Mouse (Mus musculus) layer of hippocampus, adult 8-10 months (tissue): ENCODE measurements around the gene Alg3. TPM values are rescaled to one million over a fixed set of nuclear protein-coding genes. Genes with fewer than 3 reads are reported as not detected.
A peak's percentile ranks its signal among the peaks of the same experiment; 100 is the strongest.

Experiments used
- DNase-seq, 2 experiments: peaks; one replicate each; pipeline ENCODE4 v3.0.0; 2022; ENCODE audit warnings: low spot score in 2 of 2
- microRNA-seq, 2 experiments: library from miRNA; unstranded; fragments of <30 nt; microRNA quantifications; one replicate each; pipeline ENCODE4 v1.2.0; 2022
- total RNA-seq, 4 experiments: library from RNA; stranded (reverse); gene quantifications; 2 replicates each; pipeline ENCODE4 v1.2.4; 2022

Alg3 gene
- total RNA-seq, 4 experiments from 2014 or later, result 10.9 to 15.6 (median 11.9) TPM

- peak in 1 of 2 experiments; percentile 79 for DNase-seq
These were observed 806 bp downstream of the Alg3 start for GRCm38 (mm10) chr16:20610501-20611356.

- DNase-seq, result no peak
These were observed 6.8 kb downstream of the Alg3 start for GRCm38 (mm10) chr16:20604705-20605104.

- no peak for DNase-seq
These were observed 11.0 kb downstream of the Alg3 start for GRCm38 (mm10) chr16:20600511-20600910.

- no peak for DNase-seq
These were observed 14.7 kb downstream of the Alg3 start for GRCm38 (mm10) chr16:20596687-20597441.

- DNase-seq, result no peak
These were observed 15.8 kb downstream of the Alg3 start for GRCm38 (mm10) chr16:20595737-20596136.

GRCm38 (mm10) chr16:20595060-20595673 is 16.4 kb downstream of the Alg3 start:
- DNase-seq, result no peak

- DNase-seq, result no peak
These were observed 20.3 kb downstream of the Alg3 start for GRCm38 (mm10) chr16:20591076-20591705.

GRCm38 (mm10) chr16:20590680-20591038 is 20.9 kb downstream of the Alg3 start:
- DNase-seq, result no peak

- peak in 1 of 2 experiments; percentile 34 for DNase-seq
These were observed 21.4 kb downstream of the Alg3 start for GRCm38 (mm10) chr16:20589939-20590679.

- no peak for DNase-seq
These were observed 22.1 kb downstream of the Alg3 start, which contains the start of gene Vwa5b2 for GRCm38 (mm10) chr16:20589366-20589938. TSS of gene Vwa5b2 (plus strand) at chr16:20589471.

GRCm38 (mm10) chr16:20565075-20565474 is 46.5 kb downstream of the Alg3 start:
- no peak for DNase-seq

- DNase-seq, result no peak
These were observed 54.2 kb downstream of the Alg3 start for GRCm38 (mm10) chr16:20557381-20557780.

Small RNAs within 50 kb of the gene (microRNA-seq; reads per million reads assigned to microRNA genes)
- 332 to 352 reads per million in 2 experiments for gene Mir1224

Other genes starting within 250 kb of the Alg3 start
- 100 to 1,000 TPM; 202 to 301 (median 225) TPM for gene Abcc5, start 185.3 kb downstream of the Alg3 start, total RNA-seq
- 10 to 100 TPM; 48.2 to 57.6 (median 55.7) TPM for gene Eif2b5, start 112.9 kb downstream of the Alg3 start, total RNA-seq
- 10 to 100 TPM; 50.2 to 61.7 (median 53.6) TPM for gene Dvl3, start 94.8 kb downstream of the Alg3 start, total RNA-seq
- 100 to 1,000 TPM; 669 to 728 (median 710) TPM for gene Ap2m1, start 76.3 kb downstream of the Alg3 start, total RNA-seq
- 100 to 1,000 TPM in 2 of 4 experiments, 10 to 100 TPM in 2; 90.6 to 109 (median 98.4) TPM for gene Abcf3, start 63.2 kb downstream of the Alg3 start, total RNA-seq
- 10 to 100 TPM; 35.1 to 40.2 (median 37.2) TPM for gene Vwa5b2, start 22.3 kb downstream of the Alg3 start, total RNA-seq
- 1 to 10 TPM; 2.1 to 3.3 (median 2.8) TPM for gene Eef1akmt4, start 142 bp downstream of the Alg3 start, total RNA-seq
- gene Gm49333, start 125 bp downstream of the Alg3 start, total RNA-seq, result not detected
- gene Camk2n2, start 9.6 kb upstream of the Alg3 start, total RNA-seq, result 10 to 100 TPM; 84.3 to 94.8 (median 91.1) TPM
- 10 to 100 TPM; 31.2 to 43.5 (median 34.1) TPM for gene Ece2, start 18.1 kb upstream of the Alg3 start, total RNA-seq
- gene Psmd2, start 39.9 kb upstream of the Alg3 start, total RNA-seq, result 100 to 1,000 TPM; 222 to 231 (median 228) TPM
- 100 to 1,000 TPM; 273 to 282 (median 281) TPM for gene Eif4g1, start 56.6 kb upstream of the Alg3 start, total RNA-seq
- 100 to 1,000 TPM; 395 to 431 (median 412) TPM for gene Fam131a, start 81.5 kb upstream of the Alg3 start, total RNA-seq
- 10 to 100 TPM; 18.6 to 29.3 (median 22.7) TPM for gene Polr2h, start 105.9 kb upstream of the Alg3 start, total RNA-seq
- gene Clcn2, start 106.0 kb upstream of the Alg3 start, total RNA-seq, result 100 to 1,000 TPM in 1 of 4 experiments, 10 to 100 TPM in 3; 83.1 to 103 (median 87.5) TPM
- 100 to 1,000 TPM in 2 of 4 experiments, 10 to 100 TPM in 2; 77.0 to 106 (median 95.3) TPM for gene Chrd, start 121.4 kb upstream of the Alg3 start, total RNA-seq
- gene Thpo, start 122.8 kb upstream of the Alg3 start, total RNA-seq, result 10 to 100 TPM in 3 of 4 experiments, 1 to 10 TPM in 1; 9.9 to 15.1 (median 13.2) TPM